Mouse (Mus musculus): ENCODE results near the gene Skint7. TPM values are rescaled to one million over a fixed set of nuclear protein-coding genes. Genes with fewer than 3 reads are reported as not detected.
"Not testable (repeated sequence)": the region's sequence is repeated elsewhere in the genome, so short reads cannot be mapped to it uniquely, and the experiment has no call there.

The Skint7 gene
- polyA plus RNA-seq (2012; rRNA removed), result not detected in 2 replicates

GRCm38 (mm10) chr4:111972623-111973022 lies at the start of gene Skint7:
Skint7 (plus strand) TSS chr4:111972923.
- no peak for DNase-seq (ENCODE audit: low read depth in 1 of 2, low spot score in 2 of 2)
- no peaks in the 10 kb centered on the region for H3K36me3 ChIP-seq (ENCODE audit: control insufficient read depth, insufficient read depth, low read length)
- H3K27ac ChIP-seq (ENCODE audit: insufficient read depth, low read length), result no peak within 1 kb of the TSS
- 93% methylated on average over 1 of the region's 1 CpGs for WGBS
- no peak within 1 kb of the TSS for H3K4me3 ChIP-seq (ENCODE audit: extremely low read depth, insufficient read depth, insufficient read length)
- no peaks in the 10 kb centered on the region for H3K4me1 ChIP-seq (ENCODE audit: control insufficient read depth, insufficient read depth, insufficient read length)
- H3K27me3 ChIP-seq (ENCODE audit: control insufficient read depth, insufficient read depth, low read length), result no peaks in the 10 kb centered on the region
- TF ChIP-seq POLR2A (IDR thresholded peaks at IDR 0.05; ENCODE audit: low read depth, low read length) (no peak), CTCF (IDR thresholded peaks at IDR 0.05; ENCODE audit: extremely low read depth, insufficient read depth, insufficient read length, insufficient replicate concordance) (no peak)

DNA sequence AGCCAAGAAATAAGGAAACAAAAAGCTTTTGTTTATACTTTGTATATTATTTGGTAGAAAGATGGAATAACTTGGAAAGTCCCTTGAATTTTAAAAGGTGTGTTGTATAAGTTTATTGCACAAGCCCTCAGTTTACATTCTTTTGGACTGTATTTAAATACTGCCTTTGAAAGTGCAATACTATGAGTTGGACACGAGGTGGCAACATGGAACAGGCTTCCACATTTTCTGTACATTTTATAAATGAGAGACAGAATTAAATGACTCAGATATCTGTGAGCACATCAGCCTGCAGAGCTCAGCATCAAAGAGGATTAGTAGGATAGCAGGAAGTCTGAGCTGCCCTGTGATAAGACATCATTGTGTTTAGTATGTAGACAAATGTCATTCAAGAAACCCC lies 11.4 kb upstream of the Skint7 start:
- TF ChIP-seq CTCF (IDR thresholded peaks at IDR 0.05; ENCODE audit: extremely low read depth, insufficient read depth, insufficient read length, insufficient replicate concordance) (no peak), POLR2A (IDR thresholded peaks at IDR 0.05; ENCODE audit: low read depth, low read length) (no peak)
- H3K36me3 ChIP-seq (ENCODE audit: control insufficient read depth, insufficient read depth, low read length), result no peaks in the 10 kb centered on the region
- H3K4me1 ChIP-seq (ENCODE audit: control insufficient read depth, insufficient read depth, insufficient read length), result no peaks in the 10 kb centered on the region
- 15% methylated on average over 1 of the region's 1 CpGs for WGBS
- no peak overlapping the region for H3K4me3 ChIP-seq (ENCODE audit: extremely low read depth, insufficient read depth, insufficient read length)
- no peaks in the 10 kb centered on the region for H3K27me3 ChIP-seq (ENCODE audit: control insufficient read depth, insufficient read depth, low read length)
- no peak overlapping the region for H3K27ac ChIP-seq (ENCODE audit: insufficient read depth, low read length)
- no peak for DNase-seq (ENCODE audit: low read depth in 1 of 2, low spot score in 2 of 2)

- not testable (repeated sequence) for H3K4me3 ChIP-seq (ENCODE audit: extremely low read depth, insufficient read depth, insufficient read length)
- 68% methylated on average over 1 of the region's 1 CpGs for WGBS
Measured at GRCm38 (mm10) chr4:111963241-111963640, 9.5 kb upstream of the Skint7 start.

GRCm38 (mm10) chr4:111963669-111964068 lies 9.1 kb upstream of the Skint7 start:
- WGBS, result 85% methylated on average over 3 of the region's 3 CpGs
- TF ChIP-seq POLR2A (IDR thresholded peaks at IDR 0.05; ENCODE audit: low read depth, low read length) (no peak), CTCF (IDR thresholded peaks at IDR 0.05; ENCODE audit: extremely low read depth, insufficient read depth, insufficient read length, insufficient replicate concordance) (no peak)
- Histone ChIP-seq H3K4me3 (ENCODE audit: extremely low read depth, insufficient read depth, insufficient read length) (no peak overlapping the region), H3K27me3 (ENCODE audit: control insufficient read depth, insufficient read depth, low read length) (no peaks in the 10 kb centered on the region), H3K36me3 (ENCODE audit: control insufficient read depth, insufficient read depth, low read length) (no peaks in the 10 kb centered on the region), H3K4me1 (ENCODE audit: control insufficient read depth, insufficient read depth, insufficient read length) (no peaks in the 10 kb centered on the region), H3K27ac (ENCODE audit: insufficient read depth, low read length) (no peak overlapping the region)
- DNase-seq (ENCODE audit: low read depth in 1 of 2, low spot score in 2 of 2), result no peak

More at GRCm38 (mm10) chr4:111963241-111963640, 9.5 kb upstream of the Skint7 start:
- not testable (repeated sequence) for H3K27ac ChIP-seq (ENCODE audit: insufficient read depth, low read length); H3K36me3 ChIP-seq (ENCODE audit: control insufficient read depth, insufficient read depth, low read length); DNase-seq (ENCODE audit: low read depth in 1 of 2, low spot score in 2 of 2); H3K27me3 ChIP-seq (ENCODE audit: control insufficient read depth, insufficient read depth, low read length); H3K4me1 ChIP-seq (ENCODE audit: control insufficient read depth, insufficient read depth, insufficient read length)

DNA sequence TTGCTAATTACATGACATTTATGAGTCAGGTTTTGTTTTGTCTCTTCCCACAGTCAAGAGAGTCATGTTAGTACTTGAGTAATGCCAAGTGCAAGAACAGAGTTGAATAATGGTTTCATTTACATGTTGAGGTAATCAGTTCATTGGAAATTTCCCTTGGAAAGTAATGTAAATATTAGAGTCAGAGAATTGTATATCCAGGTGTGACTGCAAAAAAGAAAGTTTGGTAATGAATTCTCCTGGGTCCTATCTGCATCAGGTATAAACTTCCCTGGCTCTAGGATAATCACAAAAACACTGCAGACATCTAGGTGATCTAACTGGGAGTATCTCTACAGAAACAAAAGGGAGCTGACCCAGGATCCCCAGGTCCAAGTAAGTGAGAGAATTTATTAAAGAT lies 33.2 kb downstream of the Skint7 start, which contains the start of gene Skint1:
TSS of gene Skint1 (plus strand) at position 301 of the 400 bp plus-strand sequence.
- Histone ChIP-seq H3K4me3 (ENCODE audit: extremely low read depth, insufficient read depth, insufficient read length) (no peak within 1 kb of the TSS), H3K27ac (ENCODE audit: insufficient read depth, low read length) (no peak within 1 kb of the TSS), H3K4me1 (ENCODE audit: control insufficient read depth, insufficient read depth, insufficient read length) (no peaks in the 10 kb centered on the region), H3K27me3 (ENCODE audit: control insufficient read depth, insufficient read depth, low read length) (no peaks in the 10 kb centered on the region), H3K36me3 (ENCODE audit: control insufficient read depth, insufficient read depth, low read length) (no peaks in the 10 kb centered on the region)
- TF ChIP-seq POLR2A (IDR thresholded peaks at IDR 0.05; ENCODE audit: low read depth, low read length), result no peak
- no peak for TF ChIP-seq CTCF (IDR thresholded peaks at IDR 0.05; ENCODE audit: extremely low read depth, insufficient read depth, insufficient read length, insufficient replicate concordance)
- DNase-seq (ENCODE audit: low read depth in 1 of 2, low spot score in 2 of 2), result no peak

Other genes starting within 250 kb of the Skint7 start
- 0.44 TPM in 1 of 2 replicates, not detected in the other for gene Slc5a9, start 70.0 kb upstream of the Skint7 start, polyA plus RNA-seq (2012; rRNA removed)
- gene Skint8, start 53.5 kb upstream of the Skint7 start, polyA plus RNA-seq (2012; rRNA removed), result not detected in 2 replicates
- gene Skint1, start 33.3 kb downstream of the Skint7 start, polyA plus RNA-seq (2012; rRNA removed), result not detected in 2 replicates
- not detected in 2 replicates for gene Skint4, start 99.1 kb downstream of the Skint7 start, polyA plus RNA-seq (2012; rRNA removed)

Measured in spleen, adult 2 months (tissue).